Mouse (Mus musculus): ENCODE results near the gene Klhl29.

Klhl29 gene

DNA sequence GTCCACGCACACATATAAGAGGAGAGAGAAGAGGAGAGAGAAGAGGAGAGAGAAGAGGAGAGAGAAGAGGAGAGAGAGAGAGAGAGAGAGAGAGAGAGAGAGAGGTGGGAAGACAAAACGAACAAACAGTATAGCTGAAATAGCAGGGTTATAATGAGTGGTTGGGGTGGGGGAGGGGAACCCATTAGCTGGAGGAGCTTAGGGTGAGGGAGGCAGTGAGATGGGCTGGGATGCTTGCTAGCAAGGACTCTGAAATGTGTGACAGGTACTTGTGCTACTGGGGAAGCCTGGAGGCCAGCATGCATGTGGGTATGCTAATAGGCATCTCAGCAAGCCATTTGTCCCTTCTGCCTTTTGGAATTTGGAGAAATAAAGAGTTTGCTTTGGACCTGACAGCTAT lies 122.9 kb downstream of the Klhl29 start:
- DNase-seq = no peak

DNA sequence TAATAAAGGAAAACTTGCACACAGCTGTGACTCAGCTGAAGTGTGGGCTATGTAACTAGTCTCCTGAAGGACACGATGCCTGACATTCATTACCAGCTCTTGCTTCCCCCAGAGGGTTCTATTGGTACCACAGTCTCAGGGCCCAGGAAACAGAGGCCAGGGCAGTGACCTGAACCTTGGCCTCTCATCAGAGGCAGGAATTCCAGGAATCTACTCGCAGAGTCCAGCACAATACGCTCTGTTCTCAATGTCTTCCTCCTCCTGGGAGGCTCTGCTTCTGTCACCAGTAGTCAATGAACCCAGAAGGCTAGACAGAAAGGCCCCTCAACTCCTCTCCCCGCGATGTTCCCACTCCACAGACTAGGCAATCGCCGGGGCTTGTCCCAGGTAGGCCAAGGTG lies 125.4 kb downstream of the Klhl29 start:
- peak; percentile 26 to 54 for DNase-seq

DNA sequence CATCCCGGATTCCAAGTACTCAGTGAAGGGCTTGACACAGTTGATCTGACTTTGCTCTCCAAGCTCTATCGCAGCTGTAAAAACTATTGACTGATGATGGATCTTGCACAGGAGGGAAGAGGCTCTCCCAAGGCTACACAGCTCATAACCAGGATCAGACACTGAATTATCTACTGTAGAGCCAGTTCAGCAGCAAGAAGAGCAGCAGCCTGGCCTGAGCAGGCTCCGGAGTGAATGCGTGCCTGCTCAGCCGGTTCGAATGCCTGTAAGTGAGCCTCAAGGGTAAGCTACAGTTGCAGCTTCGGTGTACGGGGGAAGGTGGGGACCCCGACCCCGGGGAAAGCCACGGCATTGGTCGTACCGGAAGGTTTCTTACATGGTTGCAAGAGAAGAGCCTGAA lies 126.4 kb downstream of the Klhl29 start:
- DNase-seq = no peak

DNA sequence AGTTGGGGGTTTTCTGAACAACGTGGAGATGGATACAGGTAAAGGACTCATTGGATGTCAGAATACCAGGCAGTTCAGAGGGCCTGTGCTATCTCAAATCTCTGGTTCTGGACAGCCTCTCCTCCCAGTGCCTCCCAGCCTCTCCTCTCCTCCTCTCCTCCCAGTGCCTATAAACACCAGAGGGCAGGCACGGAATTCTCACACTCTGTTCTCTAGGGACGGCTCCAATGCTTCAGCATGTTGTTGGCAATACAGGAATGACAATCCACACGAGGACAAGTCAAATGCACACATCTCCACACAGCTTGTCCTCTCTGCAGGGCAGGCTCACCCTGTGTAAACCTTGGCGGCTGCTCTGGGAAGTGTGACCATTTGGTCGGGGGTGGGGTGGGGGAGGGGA lies 128.0 kb downstream of the Klhl29 start:
- DNase-seq = peak; percentile 17 to 34

DNA sequence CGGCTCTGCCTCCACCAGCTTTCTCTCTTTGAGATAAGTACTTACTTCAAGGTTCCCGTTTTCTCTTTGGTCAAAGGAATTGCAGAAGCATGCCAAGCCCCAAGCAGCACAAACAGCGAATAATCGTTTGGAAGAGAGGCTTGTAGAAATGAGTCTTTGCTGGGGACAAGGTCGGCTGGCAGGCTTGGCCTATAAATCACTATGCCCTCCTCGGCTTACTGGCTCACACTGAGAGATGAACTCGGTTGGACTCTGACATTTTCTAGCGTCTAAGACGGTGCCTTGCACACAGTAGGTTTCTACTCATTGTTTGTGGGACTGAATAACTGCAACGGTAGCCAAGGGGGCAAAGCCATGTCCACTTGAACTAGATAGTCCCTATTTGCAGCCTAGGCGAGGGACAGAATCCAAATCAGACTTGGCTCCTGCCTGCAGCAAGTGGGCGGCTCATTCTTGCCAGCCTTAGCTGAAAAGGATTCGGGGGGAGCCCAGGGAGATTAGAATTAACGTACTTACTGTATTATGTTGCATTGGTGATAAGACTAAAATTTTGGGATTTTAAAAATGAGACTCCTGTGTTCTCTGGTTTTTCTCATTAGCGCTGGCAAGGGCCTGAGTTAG lies 128.7 kb downstream of the Klhl29 start:
- DNase-seq = no peak

DNA sequence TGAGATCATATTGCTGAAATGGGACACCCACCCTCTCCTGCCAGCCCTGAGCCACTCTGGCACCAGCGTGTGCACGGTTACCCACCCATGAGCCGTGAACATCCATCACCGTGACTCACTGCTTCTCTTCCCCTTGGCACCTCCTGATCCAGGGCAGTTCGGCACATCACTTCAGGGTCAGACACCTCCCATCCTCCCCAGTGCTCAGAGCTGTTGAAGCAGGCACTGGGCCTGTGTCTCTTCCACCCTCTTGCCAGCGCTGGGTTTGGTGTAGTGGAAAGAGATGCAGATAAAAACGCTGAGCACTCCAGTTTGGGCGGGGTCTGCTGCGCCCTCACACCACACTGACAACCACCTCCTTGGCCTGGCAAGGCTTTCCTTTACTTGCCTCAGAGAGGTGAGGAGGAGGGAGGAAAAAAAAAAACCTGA lies 129.3 kb downstream of the Klhl29 start:
- peak; percentile 7 to 19 for DNase-seq

DNA sequence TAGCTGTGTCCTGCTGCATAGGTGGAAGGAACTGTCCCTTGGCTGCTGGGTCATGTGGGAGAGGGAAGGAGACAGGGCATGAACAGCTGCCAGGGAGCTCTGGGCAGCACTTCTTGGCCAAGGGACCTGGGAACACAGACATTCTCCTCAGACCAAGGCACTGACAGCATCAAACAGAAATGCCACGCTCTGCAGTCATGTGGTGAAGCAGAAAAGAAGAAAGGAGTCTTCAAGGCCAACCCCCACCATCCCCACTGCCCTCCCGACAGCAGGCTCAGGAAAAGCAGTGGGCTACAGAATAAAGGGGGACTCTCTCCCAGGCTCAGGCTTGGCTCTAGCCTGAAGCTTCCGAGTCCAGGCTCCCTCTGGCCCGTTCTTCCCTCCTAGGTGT lies 130.3 kb downstream of the Klhl29 start:
- no peak for DNase-seq

DNA sequence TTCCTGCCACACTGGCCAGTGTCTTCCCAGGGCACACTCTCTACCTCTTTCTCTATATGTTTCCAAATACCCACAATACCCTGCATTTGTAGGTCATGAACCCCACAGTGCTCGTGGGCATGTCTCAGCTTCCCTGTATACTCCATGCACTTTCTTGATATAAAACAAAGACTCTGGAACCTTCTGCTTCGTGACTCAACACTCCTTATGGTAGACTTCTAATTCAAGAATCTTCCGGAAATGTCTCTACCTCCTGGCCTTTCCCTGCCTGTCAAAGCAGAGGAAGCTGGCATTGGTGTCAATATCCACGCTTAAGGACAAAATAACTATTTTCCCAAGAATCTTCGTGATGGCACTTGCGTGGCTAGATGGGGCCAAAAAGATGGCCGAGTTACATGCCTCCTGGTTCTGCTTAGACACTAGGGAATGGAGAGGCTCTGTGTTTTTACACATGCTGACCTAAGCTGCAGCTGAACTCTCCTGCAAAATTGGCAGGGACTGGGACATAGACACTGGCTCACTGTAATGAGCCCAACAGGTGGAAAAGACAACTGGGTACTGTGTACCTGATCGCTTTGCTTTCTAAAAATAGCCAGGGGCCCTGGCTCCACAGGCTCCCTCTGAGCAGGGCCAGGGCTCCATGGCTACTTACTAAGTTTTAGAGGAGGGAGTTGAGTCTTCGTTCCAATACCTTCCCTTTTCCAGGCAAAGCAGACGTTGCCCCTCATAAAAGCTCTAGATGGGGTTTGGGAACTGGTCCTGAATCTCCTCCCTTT lies 130.9 kb downstream of the Klhl29 start:
- DNase-seq = no peak

DNA sequence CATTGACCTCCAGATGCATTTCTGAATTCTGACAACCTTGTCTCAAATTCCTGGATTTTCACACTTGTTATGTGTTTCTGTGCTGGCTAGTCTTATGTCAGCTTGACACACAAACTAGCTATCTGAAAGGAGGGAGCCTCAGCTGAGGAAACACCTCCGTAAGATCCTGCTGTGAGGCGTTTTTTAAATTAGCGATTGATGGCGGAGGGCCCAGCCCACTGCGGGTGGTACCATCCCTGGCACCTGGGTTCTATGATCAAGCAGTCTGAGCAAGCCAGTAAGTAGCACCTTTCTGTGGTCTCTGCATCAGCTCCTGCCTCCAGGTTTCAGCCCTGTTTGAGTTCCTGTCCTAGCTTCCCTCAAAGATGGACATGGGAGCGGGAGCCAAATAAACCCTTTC lies 131.6 kb downstream of the Klhl29 start:
- no peak for DNase-seq

DNA sequence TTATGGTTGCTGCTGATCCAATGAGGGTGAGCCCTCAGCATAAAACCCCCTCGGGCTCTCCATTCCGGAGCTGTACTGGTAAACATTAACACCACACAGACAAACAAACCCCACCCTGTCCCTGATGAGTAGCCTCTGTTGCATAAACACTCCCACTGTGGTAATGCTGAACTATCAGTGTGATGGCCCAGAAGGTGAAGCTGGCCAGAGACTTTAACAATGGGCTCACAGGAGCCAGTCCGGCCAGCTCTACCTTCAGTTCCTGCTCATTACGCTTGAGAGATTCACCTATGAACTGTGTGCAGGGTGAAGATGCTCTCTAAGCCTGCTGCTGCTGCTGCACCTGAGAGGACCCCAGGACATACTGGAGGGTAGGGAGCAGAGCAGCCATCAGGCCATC lies 132.0 kb downstream of the Klhl29 start:
- DNase-seq = no peak

DNA sequence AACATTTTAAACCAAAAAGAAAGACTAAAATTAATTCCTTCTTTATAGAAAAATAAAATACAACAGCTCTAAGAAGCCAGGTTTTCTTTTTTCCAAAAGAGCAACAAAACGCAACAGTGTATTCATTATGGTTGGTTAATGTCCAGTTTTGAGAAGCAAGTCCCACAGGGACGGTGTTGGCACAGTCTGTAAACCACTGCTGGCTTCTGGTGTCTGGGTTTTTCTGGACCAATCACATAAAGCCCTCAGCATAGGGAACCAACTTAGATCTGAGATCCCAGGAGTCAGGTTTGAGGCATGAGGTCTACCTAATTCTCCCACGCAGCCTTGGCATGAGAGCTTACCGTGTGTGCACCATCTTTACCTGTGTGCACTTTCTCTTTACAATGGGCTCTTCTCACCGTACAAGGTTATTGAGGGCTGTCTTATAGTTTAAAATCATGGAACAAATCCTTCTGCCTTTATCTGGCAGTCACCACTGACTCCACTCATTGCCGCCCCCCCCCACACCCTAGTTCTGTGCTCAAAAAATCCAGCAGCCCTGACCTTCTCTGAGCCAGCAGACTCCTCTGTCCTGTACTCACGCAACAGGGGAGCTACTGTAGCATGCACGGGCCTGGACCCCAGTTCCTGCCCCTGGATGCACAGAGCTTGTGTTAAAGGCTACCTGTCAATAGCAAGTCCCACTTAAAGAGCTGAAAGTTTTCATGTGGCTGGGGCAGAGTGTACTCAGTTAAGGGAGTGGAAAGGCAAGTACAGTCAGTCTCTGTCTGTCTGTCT lies 132.7 kb downstream of the Klhl29 start:
- DNase-seq = no peak

DNA sequence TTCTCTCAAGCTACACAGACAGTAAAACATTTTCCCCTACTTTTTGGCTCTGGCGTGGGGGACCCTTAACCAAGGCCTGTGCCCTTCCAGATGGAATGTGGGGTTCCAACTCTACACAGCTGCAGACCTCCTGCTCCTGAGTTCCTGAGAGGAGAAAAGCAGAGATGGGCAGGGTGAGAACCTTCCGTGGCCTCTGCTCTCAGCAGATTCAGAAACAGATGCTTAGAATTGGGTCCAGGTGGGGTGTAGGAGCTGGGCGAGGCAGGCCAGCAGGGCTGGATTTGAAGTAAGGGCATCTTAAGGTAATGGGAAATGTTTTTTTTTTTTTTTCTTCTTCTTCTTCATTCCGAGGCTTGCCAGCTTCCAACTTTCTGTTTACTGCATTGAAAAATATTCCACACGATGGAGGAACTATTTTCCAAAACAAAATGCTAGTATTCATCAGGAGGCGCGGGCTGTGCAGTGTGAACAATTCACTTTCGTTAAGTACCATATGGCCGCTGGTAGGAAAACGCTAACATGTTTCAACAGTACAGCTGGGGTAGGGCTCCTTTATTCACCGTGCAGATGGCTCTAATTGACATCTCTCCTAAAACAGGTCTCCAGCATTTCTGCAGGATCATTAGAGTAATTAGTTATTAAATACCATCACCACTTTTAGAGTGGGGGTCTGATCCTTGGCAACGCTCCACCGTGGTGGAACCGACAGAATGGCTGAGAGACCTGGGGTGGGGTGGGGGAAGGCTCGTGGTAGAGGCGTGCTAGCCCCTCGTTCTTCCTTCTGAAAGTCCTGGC lies 135.8 kb downstream of the Klhl29 start:
- DNase-seq = no peak

DNA sequence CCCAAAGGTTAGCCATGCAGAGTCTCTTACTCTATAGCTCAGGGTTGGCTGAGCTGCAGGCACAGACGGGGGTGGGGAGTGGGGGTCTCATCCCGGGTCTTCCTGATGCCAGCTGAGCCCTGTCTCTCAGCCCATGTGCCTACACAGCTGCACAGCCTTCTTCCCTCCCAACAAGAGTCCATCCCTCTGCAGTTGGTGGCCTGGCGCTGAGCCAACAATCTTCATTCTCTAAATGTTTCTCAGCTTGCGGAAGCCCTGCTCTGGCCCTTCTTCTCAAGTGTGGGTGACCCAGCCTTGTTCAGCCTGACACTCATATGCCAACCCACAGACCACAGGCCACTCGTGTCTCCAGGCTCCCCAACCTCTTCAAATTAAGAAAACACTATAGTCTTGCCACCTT lies 138.4 kb downstream of the Klhl29 start:
- DNase-seq = peak; percentile 74 to 77

DNA sequence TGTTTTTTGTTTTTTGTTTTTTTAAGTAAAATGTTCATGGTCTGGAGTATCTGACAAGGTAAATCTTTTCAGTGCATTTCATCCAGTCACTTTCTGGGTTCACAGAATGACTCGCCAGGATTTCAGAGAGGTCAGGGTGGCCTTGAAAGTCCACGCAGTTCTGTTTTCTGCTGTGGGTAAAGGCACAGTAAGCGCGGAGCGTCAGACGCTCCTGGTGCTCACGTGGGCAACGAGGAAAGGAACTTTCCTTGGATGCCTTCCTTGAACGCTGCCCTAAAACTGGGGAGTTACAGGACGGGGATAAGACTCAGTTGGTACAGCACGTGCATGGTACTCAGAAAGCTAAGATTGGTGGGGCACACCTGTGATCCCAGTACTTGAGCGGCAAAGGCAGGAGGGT lies 139.9 kb downstream of the Klhl29 start:
- DNase-seq = no peak

DNA sequence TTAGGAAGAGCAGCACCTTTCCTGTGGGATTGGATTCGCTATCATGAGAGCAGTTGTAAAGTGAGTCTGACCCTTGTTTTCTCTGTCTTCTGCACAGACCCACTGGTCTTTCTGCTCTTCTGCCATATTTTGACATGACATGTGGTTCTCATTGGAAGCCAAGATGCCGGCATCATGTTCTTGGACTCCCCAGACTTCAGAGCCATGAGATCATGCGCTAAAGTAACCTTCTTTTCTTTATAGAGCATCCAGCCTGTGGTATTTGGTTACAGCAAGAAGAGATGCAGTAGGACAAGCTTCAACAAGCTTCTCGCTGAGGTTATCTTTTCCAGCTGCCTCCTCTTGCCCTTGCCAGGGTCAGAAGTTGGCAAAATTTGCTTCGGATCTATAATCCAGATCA lies 145.0 kb downstream of the Klhl29 start:
- no peak for DNase-seq

DNA sequence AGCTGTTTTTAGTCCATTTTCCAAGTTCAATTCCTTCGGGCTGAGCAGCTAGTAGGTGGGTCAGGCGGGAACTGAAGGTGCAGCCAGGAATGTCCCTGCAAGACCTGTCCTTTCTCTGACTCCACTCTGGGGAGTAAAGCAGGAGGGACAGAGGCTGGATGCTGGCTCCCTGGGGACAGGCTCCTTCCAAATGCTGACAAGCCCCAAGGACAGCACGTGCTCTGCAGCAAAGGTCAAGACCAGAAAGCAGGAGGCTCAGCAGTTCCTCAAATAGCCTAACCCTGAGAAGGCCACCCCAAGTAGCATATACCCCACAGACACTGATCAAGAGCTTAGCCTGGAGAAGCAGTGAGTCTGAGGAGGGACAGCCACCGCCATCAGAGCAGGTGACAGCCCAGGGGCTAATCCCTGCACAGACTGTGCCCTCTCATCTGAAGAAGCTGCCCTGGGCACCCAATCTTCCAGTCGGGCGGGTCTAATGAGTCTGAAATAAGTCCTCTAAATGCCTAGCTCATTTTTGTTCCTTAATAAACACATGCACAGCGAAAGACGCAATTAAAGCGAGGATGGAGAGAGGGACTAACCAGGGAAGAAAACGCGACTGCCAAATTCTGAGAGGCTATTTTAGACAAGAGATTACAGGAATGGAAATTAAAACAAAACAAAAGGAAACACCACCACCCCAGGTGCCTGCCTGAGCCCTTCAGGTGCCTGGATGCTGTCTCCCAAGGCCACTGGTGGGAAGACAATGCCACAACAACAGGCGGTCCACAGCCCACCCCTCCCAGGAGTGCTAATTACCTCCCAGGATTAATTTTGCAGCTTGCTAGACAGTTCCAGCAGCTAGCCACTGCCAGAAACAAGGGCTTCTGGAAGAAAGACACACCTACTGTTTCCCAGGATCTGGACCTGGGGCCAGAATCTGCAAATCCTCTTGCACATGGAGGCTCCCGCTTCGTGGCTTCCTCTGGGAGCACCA lies 148.5 kb downstream of the Klhl29 start:
- no peak for DNase-seq

DNA sequence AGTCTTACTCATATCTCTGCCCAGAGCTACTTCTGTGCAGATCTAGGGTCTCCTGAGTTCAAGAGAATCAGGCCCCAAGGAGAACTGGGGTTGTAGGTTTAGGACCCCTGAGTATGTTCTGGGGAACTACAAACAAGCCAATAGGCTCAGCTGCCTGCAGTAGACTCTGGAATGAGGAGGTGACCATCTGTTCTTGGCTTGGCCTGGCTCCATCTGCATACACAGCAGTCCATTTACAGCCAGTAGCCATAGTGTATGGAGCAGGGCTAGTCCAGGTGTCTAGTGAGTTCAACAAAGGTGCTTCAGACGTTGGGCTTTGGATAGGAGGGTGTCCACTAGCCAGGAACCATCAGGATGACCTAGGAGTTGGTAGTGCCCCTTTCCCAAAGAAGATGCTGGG lies 151.9 kb downstream of the Klhl29 start:
- no peak for DNase-seq

DNA sequence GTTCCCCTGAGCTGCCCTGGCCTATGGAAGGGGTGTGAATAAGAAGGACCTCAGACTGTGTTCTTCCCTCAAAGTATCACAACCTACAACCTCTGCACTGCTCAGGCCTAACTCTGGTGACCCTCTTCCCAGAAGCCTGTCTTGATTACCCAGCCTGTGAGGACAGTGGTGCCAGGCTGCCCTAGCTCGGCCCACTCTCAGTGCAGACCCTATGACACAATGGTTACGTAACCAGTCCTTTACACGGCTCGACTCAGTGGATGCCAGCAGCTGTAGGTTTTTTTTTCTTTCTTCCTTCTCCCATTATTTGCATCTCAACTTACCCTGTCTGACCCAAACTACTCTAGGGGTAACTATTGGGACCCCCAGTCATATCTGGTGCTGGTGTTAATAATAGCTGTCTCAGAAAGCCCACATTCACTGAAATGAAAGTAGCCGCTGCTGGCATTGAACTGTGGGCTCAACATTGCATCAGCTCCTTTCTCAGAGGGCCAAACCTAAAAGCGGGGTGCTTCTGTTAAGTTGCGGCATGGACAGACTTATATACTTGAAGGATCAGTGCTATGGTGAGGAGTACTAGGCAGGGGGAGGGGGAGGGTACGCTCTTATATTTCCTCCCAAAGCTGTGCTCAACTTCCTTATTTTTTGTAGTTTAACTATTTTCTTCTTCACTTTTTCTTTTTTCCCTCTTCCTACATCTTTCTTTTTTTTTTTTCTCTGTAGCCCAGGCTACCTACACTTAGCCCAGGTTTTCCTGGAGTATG lies 152.9 kb downstream of the Klhl29 start:
- no peak for DNase-seq

DNA sequence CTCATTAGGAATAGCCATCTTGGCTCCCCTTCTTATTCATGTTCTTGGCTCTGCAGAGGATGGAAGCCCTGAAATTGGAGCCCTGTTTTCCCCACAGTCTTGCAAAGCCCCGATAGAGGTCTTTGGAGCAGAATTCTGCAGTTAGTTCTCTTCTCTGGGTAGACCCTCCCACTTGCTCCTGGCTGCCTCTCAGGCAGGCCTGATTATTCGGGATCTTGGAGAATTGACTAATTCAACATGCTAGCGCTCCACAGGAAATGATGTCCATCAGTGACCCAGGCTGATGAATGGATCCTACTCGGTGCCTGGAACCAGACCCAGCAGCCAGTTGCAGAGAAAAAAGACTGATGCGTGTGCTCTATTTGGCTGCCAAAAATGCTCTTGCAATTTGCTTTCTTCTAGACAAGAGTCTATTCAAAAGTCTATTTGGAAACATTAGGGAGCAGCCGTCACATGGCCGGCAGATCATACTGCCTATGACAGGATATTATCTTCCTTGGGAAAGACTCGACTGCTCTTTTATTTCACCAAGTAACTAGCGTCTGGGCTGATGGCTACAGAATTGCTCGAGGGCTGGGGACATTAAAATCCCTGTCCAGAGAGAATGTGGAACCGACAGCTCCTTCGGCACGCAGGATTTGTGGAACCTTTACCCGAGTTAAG lies 155.4 kb downstream of the Klhl29 start:
- peak; percentile 17 to 21 for DNase-seq

All from lung, adult 18-20 months (tissue).